Mouse (Mus musculus) hindbrain, embryonic 14.5 days (tissue): Measurements from ENCODE around the gene Tecpr1. TPM values are rescaled to one million over a fixed set of nuclear protein-coding genes. Genes with fewer than 3 reads are reported as not detected.

Experiments used
- ATAC-seq: fragments of 200-750 bp; cut with Nextera tagmentation; 2 replicates; pipeline ENCODE4 v1.8.0; 2017; ENCODE audit warnings: moderate number of reproducible peaks, mild to moderate bottlenecking, moderate TSS enrichment, moderate library complexity; ENCODE audit not compliant: low FRiP score
- DNase-seq: peaks from one replicate; pipeline ENCODE4 v3.0.0-alpha.2; 2015; ENCODE audit warnings: low spot score
- H3K27ac ChIP-seq: fragments of 300-500 bp; sonication (generic); 2 replicates; pipeline ENCODE4 v1.5.1; 2014; ENCODE audit warnings: mild to moderate bottlenecking, moderate library complexity
- H3K27me3 ChIP-seq: fragments of 300-500 bp; sonication (generic); 2 replicates; pipeline ENCODE4 v1.6.1; 2014; ENCODE audit warnings: mild to moderate bottlenecking, low read length, mixed read lengths; ENCODE audit not compliant: control insufficient read depth, insufficient read depth
- H3K36me3 ChIP-seq: fragments of 300-500 bp; sonication (generic); replicated peaks from 2 replicates; pipeline ENCODE4 v1.6.1; 2014; ENCODE audit not compliant: control insufficient read depth, insufficient read depth
- H3K4me1 ChIP-seq: fragments of 300-500 bp; sonication (generic); replicated peaks from 2 replicates; pipeline ENCODE4 v1.6.1; 2014; ENCODE audit warnings: antibody characterized with exemption, low read length, mixed read lengths; ENCODE audit not compliant: control insufficient read depth, insufficient read depth
- H3K4me2 ChIP-seq: fragments of 300-500 bp; sonication (generic); replicated peaks from 2 replicates; pipeline ENCODE4 v1.6.1; 2014; ENCODE audit warnings: mild to moderate bottlenecking, moderate library complexity
- H3K4me3 ChIP-seq: fragments of 300-500 bp; sonication (generic); replicated peaks from 2 replicates; pipeline ENCODE4 v1.5.1; 2014; ENCODE audit warnings: mild to moderate bottlenecking, low read length
- H3K9ac ChIP-seq: fragments of 300-500 bp; sonication (generic); 2 replicates; pipeline ENCODE4 v1.6.1; 2014
- H3K9me3 ChIP-seq: fragments of 300-500 bp; sonication (generic); 2 replicates; pipeline ENCODE4 v1.6.1; 2016; ENCODE audit warnings: low read length; ENCODE audit not compliant: control insufficient read depth
- WGBS: fragments of 180-500 bp; shearing (Covaris S2); extraction: QIAGEN DNeasy Blood & Tissue Kit; methylation state at CpG from one replicate; pipeline ENCODE4 v1.1.7; 2014; 5-methylcytosine and 5-hydroxymethylcytosine counted together
- polyA plus RNA-seq: library from polyadenylated mRNA; unstranded; fragments of >200 nt; fragmentation: Nextera tagmentation; extraction: Ambion mirVana; gene quantifications from 2 replicates; pipeline ENCODE4 v1.2.1, GENCODE M21; 2014

Tecpr1 gene
- polyA plus RNA-seq, 1 experiment from 2014 or later = 34.7 TPM

- no peaks in the 10 kb centered on the region for H3K27me3 ChIP-seq
- ATAC-seq (peak; percentile 84), DNase-seq (peak; percentile 43)
Observed at GRCm38 (mm10) chr5:144222811-144223502, 458 bp downstream of the Tecpr1 start.

DNA sequence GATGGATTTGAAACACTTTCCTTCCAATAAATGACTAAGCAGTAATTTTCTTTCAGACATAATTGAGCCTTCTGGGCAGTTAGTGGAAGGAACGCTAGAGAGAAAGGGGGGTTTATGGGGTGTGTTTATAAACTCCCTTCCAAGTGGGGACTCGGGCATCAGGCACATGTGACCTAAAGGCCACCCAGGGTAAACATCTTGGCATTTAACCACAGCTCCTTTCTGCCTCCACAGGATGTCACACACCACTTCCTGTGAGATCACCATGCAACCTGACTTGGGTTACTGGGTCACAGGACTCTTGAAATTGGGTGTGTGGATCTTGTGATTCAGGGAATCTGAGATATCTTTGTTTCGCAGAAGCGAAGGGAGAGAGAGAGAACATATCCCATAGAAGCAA is 2.1 kb downstream of the Tecpr1 start:
- no peaks in the 10 kb centered on the region for H3K27me3 ChIP-seq
- H3K9ac ChIP-seq = no peak overlapping the region

More at GRCm38 (mm10) chr5:144222811-144223502, 458 bp downstream of the Tecpr1 start:
- Histone ChIP-seq H3K4me2 (peak overlapping the region; percentile 85), H3K9ac (peak overlapping the region; percentile 81), H3K4me3 (peak overlapping the region; percentile 68), H3K27ac (peak overlapping the region; percentile 60; the same call in 1 of the 2 replicates), H3K36me3 (no peaks in the 10 kb centered on the region; the same call in 1 of the 2 replicates), H3K9me3 (no peaks in the 10 kb centered on the region), H3K4me1 (peaks cover 21% of the 10 kb centered on the region)
- WGBS = 4% methylated on average over 25 of the region's 25 CpGs

GRCm38 (mm10) chr5:144219936-144220335 is 3.5 kb downstream of the Tecpr1 start:
- DNase-seq = no peak
- no peaks in the 10 kb centered on the region for H3K27me3 ChIP-seq
- no peak for ATAC-seq
- H3K27ac ChIP-seq = no peak overlapping the region
- peaks cover 16% of the 10 kb centered on the region for H3K36me3 ChIP-seq
- no peak overlapping the region for H3K4me2 ChIP-seq
- H3K9me3 ChIP-seq = no peaks in the 10 kb centered on the region
- WGBS = 91% methylated on average over 5 of the region's 5 CpGs
- no peak overlapping the region for H3K4me3 ChIP-seq
- H3K4me1 ChIP-seq = peaks cover 21% of the 10 kb centered on the region
- no peak overlapping the region for H3K9ac ChIP-seq

More for the DNA sequence above, 2.1 kb downstream of the Tecpr1 start:
- Histone ChIP-seq H3K36me3 (peaks cover 13% of the 10 kb centered on the region), H3K9me3 (no peaks in the 10 kb centered on the region), H3K4me2 (no peak overlapping the region), H3K27ac (no peak overlapping the region), H3K4me3 (no peak overlapping the region), H3K4me1 (peaks cover 21% of the 10 kb centered on the region)
- 85% methylated on average over 4 of the region's 4 CpGs for WGBS
- ATAC-seq (no peak), DNase-seq (no peak)

DNA sequence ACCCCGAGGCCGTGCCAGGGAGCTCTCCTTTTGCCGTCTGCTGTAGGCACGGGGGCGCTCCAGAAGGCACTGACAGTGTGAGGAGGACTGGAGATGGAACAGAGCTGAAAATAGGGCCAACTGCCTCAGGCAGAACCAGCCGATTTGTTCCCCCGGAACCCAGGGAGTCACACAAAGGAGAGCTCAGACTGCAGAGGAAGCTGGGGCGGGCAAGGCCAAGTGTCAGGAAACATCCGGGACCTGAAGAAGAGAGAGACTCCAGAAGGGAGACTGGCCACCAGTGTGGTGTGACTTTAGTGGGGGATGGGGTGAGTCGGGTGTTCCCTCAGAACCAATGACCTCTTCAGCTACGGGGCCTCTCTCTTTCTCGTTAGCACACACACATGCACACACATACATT is 4.1 kb downstream of the Tecpr1 start:
- ATAC-seq (no peak), DNase-seq (no peak)
- Histone ChIP-seq H3K4me3 (no peak overlapping the region), H3K36me3 (peaks cover 20% of the 10 kb centered on the region), H3K4me2 (no peak overlapping the region), H3K4me1 (peaks cover 18% of the 10 kb centered on the region), H3K9ac (no peak overlapping the region), H3K27me3 (no peaks in the 10 kb centered on the region), H3K9me3 (no peaks in the 10 kb centered on the region), H3K27ac (no peak overlapping the region)
- WGBS = 75% methylated on average over 12 of the region's 12 CpGs

DNA sequence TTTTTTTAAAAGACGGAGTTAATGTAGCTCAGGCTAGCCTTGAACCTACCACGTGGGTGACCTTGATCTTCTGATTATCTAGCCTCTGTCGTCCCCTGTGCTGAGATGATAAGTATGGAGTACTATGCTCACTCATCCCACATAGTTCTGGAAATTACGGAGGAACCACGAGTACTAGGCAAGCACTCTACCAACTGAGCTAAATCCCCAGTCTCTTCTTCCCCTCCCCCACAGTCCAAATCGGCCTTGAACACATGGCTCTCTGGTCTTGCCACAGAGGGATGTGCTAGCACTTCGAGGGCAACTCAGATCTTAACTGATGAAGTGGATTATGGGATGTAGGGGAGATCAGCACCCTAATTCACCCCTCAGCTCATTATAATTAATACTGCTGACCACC is 5.4 kb downstream of the Tecpr1 start:
- Histone ChIP-seq H3K27me3 (no peaks in the 10 kb centered on the region), H3K4me3 (no peak overlapping the region), H3K4me2 (no peak overlapping the region), H3K9ac (no peak overlapping the region), H3K9me3 (no peaks in the 10 kb centered on the region), H3K27ac (no peak overlapping the region), H3K36me3 (peaks cover 33% of the 10 kb centered on the region), H3K4me1 (peaks cover 13% of the 10 kb centered on the region)
- ATAC-seq (no peak), DNase-seq (no peak)
- WGBS = 94% methylated on average over 7 of the region's 7 CpGs

- DNase-seq (no peak), ATAC-seq (no peak)
- Histone ChIP-seq H3K4me3 (no peak overlapping the region), H3K9me3 (no peaks in the 10 kb centered on the region), H3K27me3 (no peaks in the 10 kb centered on the region), H3K9ac (no peak overlapping the region), H3K4me1 (no peaks in the 10 kb centered on the region), H3K4me2 (no peak overlapping the region), H3K27ac (no peak overlapping the region), H3K36me3 (peaks cover 51% of the 10 kb centered on the region)
- WGBS = 88% methylated on average over 2 of the region's 2 CpGs
Observed at GRCm38 (mm10) chr5:144215992-144216391, 7.4 kb downstream of the Tecpr1 start.

DNA sequence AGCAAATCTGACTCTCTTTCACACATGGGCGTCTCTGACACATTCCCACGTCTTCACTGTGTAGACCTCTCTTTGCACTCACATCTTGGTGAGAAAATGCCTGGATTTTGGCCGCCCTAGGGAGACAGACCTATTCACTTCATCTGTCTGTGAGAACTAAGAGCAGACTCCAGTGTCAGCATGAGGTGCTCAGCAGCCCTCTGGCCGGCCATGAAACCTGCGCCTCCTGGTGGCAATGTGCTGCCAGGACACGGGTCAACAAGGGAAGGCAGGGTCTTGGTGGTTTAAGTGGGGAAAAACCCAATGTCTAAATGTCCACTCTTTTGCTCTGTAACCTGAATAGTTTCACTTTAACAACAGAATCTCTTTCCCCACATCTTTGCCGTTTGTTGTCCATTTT is 9.0 kb downstream of the Tecpr1 start:
- 33% methylated on average over 7 of the region's 7 CpGs for WGBS

DNA sequence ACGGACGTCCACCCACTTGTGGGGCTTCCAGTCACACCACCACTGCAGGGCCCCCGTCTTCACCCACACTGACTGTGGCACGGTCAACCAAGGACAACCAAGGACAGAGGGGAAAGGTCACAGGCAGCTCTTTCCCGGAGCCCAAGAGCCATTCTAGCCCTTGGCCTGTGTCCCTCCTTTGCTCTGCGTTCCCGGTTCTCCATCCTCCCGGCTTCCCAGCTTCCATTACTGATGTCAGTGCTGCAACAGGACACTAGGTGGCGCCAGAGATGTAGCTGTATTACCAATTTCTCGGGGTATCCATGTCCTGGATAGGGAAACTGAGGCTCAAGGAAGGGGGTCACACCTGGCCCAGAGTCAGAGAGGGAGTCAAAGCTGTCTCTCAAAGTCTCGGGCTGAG is 15.9 kb downstream of the Tecpr1 start:
- Histone ChIP-seq H3K4me3 (no peak overlapping the region), H3K4me1 (no peaks in the 10 kb centered on the region), H3K27me3 (no peaks in the 10 kb centered on the region), H3K9me3 (peaks cover 4% of the 10 kb centered on the region; the same call in 1 of the 2 replicates), H3K36me3 (peaks cover 81% of the 10 kb centered on the region), H3K9ac (no peak overlapping the region), H3K27ac (no peak overlapping the region), H3K4me2 (no peak overlapping the region)
- DNase-seq (peak; percentile 64), ATAC-seq (peak; percentile 12; the same call in 1 of the 2 replicates)
- WGBS = 57% methylated on average over 11 of the region's 11 CpGs

More for the DNA sequence above, 9.0 kb downstream of the Tecpr1 start:
- Histone ChIP-seq H3K27me3 (no peaks in the 10 kb centered on the region), H3K4me3 (no peak overlapping the region), H3K9me3 (no peaks in the 10 kb centered on the region), H3K4me1 (no peaks in the 10 kb centered on the region), H3K27ac (no peak overlapping the region), H3K36me3 (peaks cover 66% of the 10 kb centered on the region), H3K4me2 (no peak overlapping the region), H3K9ac (no peak overlapping the region)
- DNase-seq (peak; percentile 62), ATAC-seq (no peak)

DNA sequence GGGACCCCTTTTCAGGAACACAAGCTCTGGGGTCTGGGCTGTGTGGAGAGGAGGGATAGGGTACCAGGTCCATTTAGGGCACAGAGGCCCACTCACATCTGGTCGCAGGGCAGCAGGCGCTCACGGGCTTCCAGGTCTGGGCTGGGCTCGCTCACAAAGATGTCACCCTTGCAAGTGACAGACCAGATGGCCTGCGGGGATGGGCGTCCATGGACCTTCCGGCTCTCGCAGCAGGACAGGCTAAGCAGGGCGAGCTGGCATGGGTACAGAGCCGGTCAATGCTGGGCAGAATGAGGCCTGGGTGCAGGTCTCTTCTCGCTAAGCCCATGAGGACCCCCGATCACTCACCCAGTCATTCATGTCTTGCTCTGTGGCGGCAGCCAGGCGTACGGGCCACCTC is 17.3 kb downstream of the Tecpr1 start:
- Histone ChIP-seq H3K36me3 (peaks cover 80% of the 10 kb centered on the region), H3K4me3 (no peak overlapping the region), H3K27me3 (no peaks in the 10 kb centered on the region), H3K27ac (no peak overlapping the region), H3K4me1 (no peaks in the 10 kb centered on the region), H3K4me2 (no peak overlapping the region), H3K9ac (no peak overlapping the region), H3K9me3 (peaks cover 7% of the 10 kb centered on the region; the same call in 1 of the 2 replicates)
- ATAC-seq = 0 out of 2 replicates have a peak, but pooled peaks have one; percentile 5
- DNase-seq = no peak
- WGBS = 95% methylated on average over 15 of the region's 15 CpGs
